Mouse (Mus musculus): ENCODE results near the gene Csnk1d. TPM values are rescaled to one million over a fixed set of nuclear protein-coding genes. Genes with fewer than 3 reads are reported as not detected.

Gene Csnk1d
- polyA plus RNA-seq, 1 experiment from 2014 or later = 84.6 TPM

- Histone ChIP-seq H3K36me3 (ENCODE audit: control insufficient read depth, insufficient read depth, low read length) (no peaks in the 10 kb centered on the region), H3K9ac (ENCODE audit: low read length) (no peak overlapping the region), H3K27me3 (ENCODE audit: control insufficient read depth, insufficient read depth, low read length) (no peaks in the 10 kb centered on the region), H3K4me3 (ENCODE audit: low read depth, low read length) (no peak overlapping the region), H3K4me2 (ENCODE audit: low read depth) (no peak overlapping the region), H3K9me3 (ENCODE audit: control insufficient read depth, low read length) (no peaks in the 10 kb centered on the region), H3K27ac (ENCODE audit: low read depth, low read length) (no peak overlapping the region), H3K4me1 (ENCODE audit: control insufficient read depth, insufficient read depth, low read length) (no peaks in the 10 kb centered on the region)
- ATAC-seq (ENCODE audit: insufficient read depth, low FRiP score, low TSS enrichment) = no peak
- DNase-seq (ENCODE audit: low spot score) = no peak
- WGBS = 71% methylated on average over 6 of the region's 6 CpGs
These were observed 24.3 kb upstream of the Csnk1d start for GRCm38 (mm10) chr11:121015472-121015871.

DNA sequence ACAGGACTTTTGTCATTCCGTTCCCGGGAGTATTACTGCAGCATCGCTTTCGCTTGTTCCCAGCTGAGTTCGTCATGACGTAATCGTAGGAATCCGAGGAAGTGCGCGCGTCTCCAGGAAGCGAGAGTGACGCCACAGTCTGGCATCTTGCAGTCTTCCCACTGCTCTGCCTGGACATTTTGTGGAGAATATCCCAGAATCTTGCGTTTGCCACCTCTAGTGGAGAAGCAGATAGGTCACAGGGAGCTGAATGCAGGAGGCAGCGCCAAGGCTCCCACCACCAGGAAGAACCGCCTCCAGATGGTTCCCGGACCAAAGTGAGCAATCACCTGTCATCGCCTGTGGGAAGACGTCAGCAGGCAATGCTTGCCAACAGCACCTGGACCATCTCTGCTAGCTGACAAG, 23.8 kb upstream of the Csnk1d start:
- no peak overlapping the region for H3K4me3 ChIP-seq (ENCODE audit: low read depth, low read length)
- no peaks in the 10 kb centered on the region for H3K9me3 ChIP-seq (ENCODE audit: control insufficient read depth, low read length)
- no peak overlapping the region for H3K9ac ChIP-seq (ENCODE audit: low read length)
- no peaks in the 10 kb centered on the region for H3K36me3 ChIP-seq (ENCODE audit: control insufficient read depth, insufficient read depth, low read length)
- no peaks in the 10 kb centered on the region for H3K27me3 ChIP-seq (ENCODE audit: control insufficient read depth, insufficient read depth, low read length)
- peak overlapping the region; percentile 11; the same call in 1 of the 2 replicates for H3K4me2 ChIP-seq (ENCODE audit: low read depth)
- no peak overlapping the region for H3K27ac ChIP-seq (ENCODE audit: low read depth, low read length)
- no peak for DNase-seq (ENCODE audit: low spot score)
- H3K4me1 ChIP-seq (ENCODE audit: control insufficient read depth, insufficient read depth, low read length) = no peaks in the 10 kb centered on the region
- 59% methylated on average over 19 of the region's 19 CpGs for WGBS
- no peak for ATAC-seq (ENCODE audit: insufficient read depth, low FRiP score, low TSS enrichment)

DNA sequence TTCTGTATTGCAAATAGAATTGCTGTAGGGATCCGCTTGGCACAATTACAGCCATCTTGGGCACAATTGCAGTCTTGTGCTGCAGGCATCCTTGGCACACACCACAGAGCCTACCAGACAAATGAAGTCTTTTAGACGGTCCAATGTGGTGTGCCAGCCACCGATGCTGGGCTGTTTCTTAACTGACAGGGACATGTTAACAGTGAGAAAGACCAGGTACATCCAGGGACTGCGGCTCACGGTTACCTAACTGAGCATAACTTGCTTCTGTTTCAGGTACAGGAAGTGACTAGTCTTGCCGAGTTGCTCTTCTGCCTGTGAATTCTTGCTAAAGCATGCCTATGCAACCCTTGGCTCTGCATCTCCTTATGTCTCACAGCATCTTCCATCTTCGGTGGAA, 22.5 kb upstream of the Csnk1d start:
- H3K36me3 ChIP-seq (ENCODE audit: control insufficient read depth, insufficient read depth, low read length) = no peaks in the 10 kb centered on the region
- H3K4me1 ChIP-seq (ENCODE audit: control insufficient read depth, insufficient read depth, low read length) = no peaks in the 10 kb centered on the region
- H3K27ac ChIP-seq (ENCODE audit: low read depth, low read length) = no peak overlapping the region
- H3K4me3 ChIP-seq (ENCODE audit: low read depth, low read length) = no peak overlapping the region
- H3K27me3 ChIP-seq (ENCODE audit: control insufficient read depth, insufficient read depth, low read length) = no peaks in the 10 kb centered on the region
- no peaks in the 10 kb centered on the region for H3K9me3 ChIP-seq (ENCODE audit: control insufficient read depth, low read length)
- H3K4me2 ChIP-seq (ENCODE audit: low read depth) = no peak overlapping the region
- WGBS = 92% methylated on average over 7 of the region's 7 CpGs
- no peak overlapping the region for H3K9ac ChIP-seq (ENCODE audit: low read length)
- no peak for ATAC-seq (ENCODE audit: insufficient read depth, low FRiP score, low TSS enrichment)
- DNase-seq (ENCODE audit: low spot score) = no peak

DNA sequence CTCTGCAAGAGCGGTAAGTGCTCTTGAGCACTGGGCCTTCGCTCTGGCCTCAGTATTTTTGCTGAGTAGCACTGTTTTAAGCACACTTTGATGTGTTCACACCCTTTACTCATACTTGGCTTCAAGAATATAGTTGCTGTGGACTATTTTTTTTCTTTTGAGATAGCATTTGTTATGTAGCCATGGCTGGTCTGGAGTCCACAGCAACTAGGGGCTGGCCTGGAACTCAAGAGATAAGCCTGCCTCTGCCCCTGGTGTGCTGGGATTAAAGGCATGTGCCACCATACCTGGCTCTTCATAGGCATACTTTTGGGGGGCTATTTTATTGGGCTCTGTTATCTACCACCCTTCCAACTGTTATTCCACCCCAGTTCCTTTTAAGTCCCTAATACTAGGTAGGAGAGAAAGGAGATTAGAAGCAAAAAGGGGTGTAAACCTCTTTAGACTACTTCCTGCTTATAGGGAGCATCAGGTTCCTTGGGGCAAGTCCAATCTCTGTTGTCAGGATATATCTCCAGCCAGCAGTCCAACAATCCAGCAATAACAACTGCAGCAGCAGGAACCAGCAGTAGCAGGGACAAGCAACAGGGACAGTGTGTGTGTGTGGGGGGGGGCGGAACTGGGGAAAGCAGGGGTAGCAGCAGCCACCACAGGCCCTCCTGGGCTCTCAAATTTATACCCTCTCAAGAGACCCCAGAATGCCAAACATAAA, 19.1 kb upstream of the Csnk1d start:
- no peak for ATAC-seq (ENCODE audit: insufficient read depth, low FRiP score, low TSS enrichment)
- H3K36me3 ChIP-seq (ENCODE audit: control insufficient read depth, insufficient read depth, low read length) = no peaks in the 10 kb centered on the region
- H3K4me1 ChIP-seq (ENCODE audit: control insufficient read depth, insufficient read depth, low read length) = no peaks in the 10 kb centered on the region
- H3K4me3 ChIP-seq (ENCODE audit: low read depth, low read length) = no peak overlapping the region
- H3K9ac ChIP-seq (ENCODE audit: low read length) = no peak overlapping the region
- no peaks in the 10 kb centered on the region for H3K27me3 ChIP-seq (ENCODE audit: control insufficient read depth, insufficient read depth, low read length)
- WGBS = 91% methylated on average over 3 of the region's 3 CpGs
- no peak overlapping the region for H3K4me2 ChIP-seq (ENCODE audit: low read depth)
- no peak overlapping the region for H3K27ac ChIP-seq (ENCODE audit: low read depth, low read length)
- no peak for DNase-seq (ENCODE audit: low spot score)
- no peaks in the 10 kb centered on the region for H3K9me3 ChIP-seq (ENCODE audit: control insufficient read depth, low read length)

DNA sequence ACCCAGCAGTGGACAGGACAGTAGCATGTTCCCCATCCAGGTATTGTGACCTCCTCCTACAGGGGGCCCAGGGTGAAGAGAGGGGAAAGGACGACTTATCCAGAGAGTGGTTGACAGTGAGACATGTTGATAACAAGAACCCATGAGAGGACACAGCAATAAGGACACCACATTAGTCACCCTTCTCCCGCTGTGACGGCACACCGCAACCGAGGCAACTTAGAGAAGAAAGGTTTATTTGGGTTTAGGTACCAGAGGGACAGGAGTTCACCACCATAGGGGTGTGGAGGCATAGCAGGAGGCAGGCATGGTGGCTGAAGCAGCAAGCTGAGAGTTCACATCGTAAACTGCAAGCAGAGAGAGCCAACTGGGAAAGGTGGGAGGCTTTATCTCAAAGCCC, 15.1 kb upstream of the Csnk1d start:
- Histone ChIP-seq H3K4me1 (ENCODE audit: control insufficient read depth, insufficient read depth, low read length) (no peaks in the 10 kb centered on the region), H3K9me3 (ENCODE audit: control insufficient read depth, low read length) (no peaks in the 10 kb centered on the region), H3K36me3 (ENCODE audit: control insufficient read depth, insufficient read depth, low read length) (no peaks in the 10 kb centered on the region), H3K4me2 (ENCODE audit: low read depth) (no peak overlapping the region), H3K27ac (ENCODE audit: low read depth, low read length) (no peak overlapping the region), H3K27me3 (ENCODE audit: control insufficient read depth, insufficient read depth, low read length) (no peaks in the 10 kb centered on the region), H3K9ac (ENCODE audit: low read length) (no peak overlapping the region), H3K4me3 (ENCODE audit: low read depth, low read length) (no peak overlapping the region)
- no peak for DNase-seq (ENCODE audit: low spot score)
- 75% methylated on average over 6 of the region's 6 CpGs for WGBS
- ATAC-seq (ENCODE audit: insufficient read depth, low FRiP score, low TSS enrichment) = no peak

GRCm38 (mm10) chr11:121004281-121004680, 13.2 kb upstream of the Csnk1d start:
- H3K36me3 ChIP-seq (ENCODE audit: control insufficient read depth, insufficient read depth, low read length) = no peaks in the 10 kb centered on the region
- no peak for DNase-seq (ENCODE audit: low spot score)
- no peaks in the 10 kb centered on the region for H3K4me1 ChIP-seq (ENCODE audit: control insufficient read depth, insufficient read depth, low read length)
- H3K9me3 ChIP-seq (ENCODE audit: control insufficient read depth, low read length) = no peaks in the 10 kb centered on the region
- no peak overlapping the region for H3K4me2 ChIP-seq (ENCODE audit: low read depth)
- 70% methylated on average over 5 of the region's 5 CpGs for WGBS
- H3K27ac ChIP-seq (ENCODE audit: low read depth, low read length) = no peak overlapping the region
- no peaks in the 10 kb centered on the region for H3K27me3 ChIP-seq (ENCODE audit: control insufficient read depth, insufficient read depth, low read length)
- no peak for ATAC-seq (ENCODE audit: insufficient read depth, low FRiP score, low TSS enrichment)
- no peak overlapping the region for H3K4me3 ChIP-seq (ENCODE audit: low read depth, low read length)
- H3K9ac ChIP-seq (ENCODE audit: low read length) = no peak overlapping the region

DNA sequence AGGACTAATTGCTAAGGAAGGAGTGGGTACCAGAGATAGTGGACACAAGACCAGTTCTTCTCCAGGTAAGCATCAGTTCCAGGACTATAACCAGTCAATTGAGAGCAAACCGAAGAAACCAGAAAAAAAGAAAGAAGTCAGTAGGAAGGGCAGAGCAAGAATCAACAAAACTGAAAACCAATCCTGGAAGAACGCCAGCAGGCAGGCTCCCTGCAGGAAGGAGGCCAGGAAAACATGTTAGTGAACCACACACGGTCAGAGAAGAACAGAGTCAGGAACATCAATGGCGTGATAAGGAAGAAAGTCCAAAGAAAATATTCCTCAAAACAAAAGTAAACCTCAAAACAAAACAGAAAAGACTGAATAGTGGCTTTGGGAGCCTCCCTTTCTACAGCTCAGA, 10.8 kb upstream of the Csnk1d start:
- Histone ChIP-seq H3K4me1 (ENCODE audit: control insufficient read depth, insufficient read depth, low read length) (no peaks in the 10 kb centered on the region), H3K27me3 (ENCODE audit: control insufficient read depth, insufficient read depth, low read length) (no peaks in the 10 kb centered on the region), H3K4me3 (ENCODE audit: low read depth, low read length) (no peak overlapping the region), H3K9ac (ENCODE audit: low read length) (no peak overlapping the region), H3K4me2 (ENCODE audit: low read depth) (no peak overlapping the region), H3K27ac (ENCODE audit: low read depth, low read length) (no peak overlapping the region), H3K9me3 (ENCODE audit: control insufficient read depth, low read length) (no peaks in the 10 kb centered on the region), H3K36me3 (ENCODE audit: control insufficient read depth, insufficient read depth, low read length) (no peaks in the 10 kb centered on the region)
- ATAC-seq (ENCODE audit: insufficient read depth, low FRiP score, low TSS enrichment) (no peak), DNase-seq (ENCODE audit: low spot score) (no peak)
- WGBS = 70% methylated on average over 4 of the region's 4 CpGs

- no peak overlapping the region for H3K9ac ChIP-seq (ENCODE audit: low read length)
- no peak overlapping the region for H3K4me2 ChIP-seq (ENCODE audit: low read depth)
- no peaks in the 10 kb centered on the region for H3K36me3 ChIP-seq (ENCODE audit: control insufficient read depth, insufficient read depth, low read length)
- DNase-seq (ENCODE audit: low spot score) = no peak
- no peak overlapping the region for H3K27ac ChIP-seq (ENCODE audit: low read depth, low read length)
- no peaks in the 10 kb centered on the region for H3K27me3 ChIP-seq (ENCODE audit: control insufficient read depth, insufficient read depth, low read length)
- WGBS = 80% methylated on average over 6 of the region's 6 CpGs
- no peaks in the 10 kb centered on the region for H3K9me3 ChIP-seq (ENCODE audit: control insufficient read depth, low read length)
- H3K4me1 ChIP-seq (ENCODE audit: control insufficient read depth, insufficient read depth, low read length) = peaks cover 7% of the 10 kb centered on the region
- ATAC-seq (ENCODE audit: insufficient read depth, low FRiP score, low TSS enrichment) = no peak
- H3K4me3 ChIP-seq (ENCODE audit: low read depth, low read length) = no peak overlapping the region
These were observed 3.6 kb upstream of the Csnk1d start for GRCm38 (mm10) chr11:120994741-120995140.

- H3K9me3 ChIP-seq (ENCODE audit: control insufficient read depth, low read length) = no peaks in the 10 kb centered on the region
- no peak overlapping the region for H3K4me2 ChIP-seq (ENCODE audit: low read depth)
- no peak overlapping the region for H3K27ac ChIP-seq (ENCODE audit: low read depth, low read length)
- no peak for DNase-seq (ENCODE audit: low spot score)
- H3K9ac ChIP-seq (ENCODE audit: low read length) = no peak overlapping the region
- no peak for ATAC-seq (ENCODE audit: insufficient read depth, low FRiP score, low TSS enrichment)
- 90% methylated on average over 5 of the region's 5 CpGs for WGBS
- no peaks in the 10 kb centered on the region for H3K36me3 ChIP-seq (ENCODE audit: control insufficient read depth, insufficient read depth, low read length)
- no peak overlapping the region for H3K4me3 ChIP-seq (ENCODE audit: low read depth, low read length)
- H3K27me3 ChIP-seq (ENCODE audit: control insufficient read depth, insufficient read depth, low read length) = no peaks in the 10 kb centered on the region
- peaks cover 17% of the 10 kb centered on the region for H3K4me1 ChIP-seq (ENCODE audit: control insufficient read depth, insufficient read depth, low read length)
These were observed 2.5 kb upstream of the Csnk1d start for GRCm38 (mm10) chr11:120993586-120993985.

Measured in neural tube, embryonic 11.5 days (tissue).